Mouse (Mus musculus): ENCODE results near the gene Phf21a. TPM values are rescaled to one million over a fixed set of nuclear protein-coding genes. Genes with fewer than 3 reads are reported as not detected.

Phf21a gene
- total and polyA plus RNA-seq, 3 experiments, result 26.4 to 30.2 (median 27.6) TPM

GRCm38 (mm10) chr2:92299896-92300295 lies 207.0 kb downstream of the Phf21a start:
- WGBS, result 48% methylated on average over 10 of the region's 10 CpGs
- Histone ChIP-seq H3K4me1 (ENCODE audit: control insufficient read depth, insufficient read depth, low read length) (no peaks in the 10 kb centered on the region; the same call in 1 of the 2 replicates), H3K27ac (no peak overlapping the region), H3K36me3 (ENCODE audit: control insufficient read depth, insufficient read depth, low read length) (no peaks in the 10 kb centered on the region), H3K79me2 (replicated peaks; ENCODE audit: control insufficient read depth, insufficient read depth, low read length) (no peaks in the 10 kb centered on the region), H3K9ac (ENCODE audit: low read depth, low read length) (no peak overlapping the region), H3K27me3 (ENCODE audit: control insufficient read depth, insufficient read depth, low read length) (no peaks in the 10 kb centered on the region), H3K4me3 (no peak overlapping the region)
- TF ChIP-seq CTCF (IDR thresholded peaks at IDR 0.05) (no peak), EP300 (IDR thresholded peaks at IDR 0.05; ENCODE audit: insufficient read depth, low read depth, low read length) (no peak), POLR2A (IDR thresholded peaks at IDR 0.05; ENCODE audit: insufficient read depth, low read depth, low read length) (no peak)
- DNase-seq, result no peak
- intact Hi-C loops (cut with DNase I), result no loop called here

DNA sequence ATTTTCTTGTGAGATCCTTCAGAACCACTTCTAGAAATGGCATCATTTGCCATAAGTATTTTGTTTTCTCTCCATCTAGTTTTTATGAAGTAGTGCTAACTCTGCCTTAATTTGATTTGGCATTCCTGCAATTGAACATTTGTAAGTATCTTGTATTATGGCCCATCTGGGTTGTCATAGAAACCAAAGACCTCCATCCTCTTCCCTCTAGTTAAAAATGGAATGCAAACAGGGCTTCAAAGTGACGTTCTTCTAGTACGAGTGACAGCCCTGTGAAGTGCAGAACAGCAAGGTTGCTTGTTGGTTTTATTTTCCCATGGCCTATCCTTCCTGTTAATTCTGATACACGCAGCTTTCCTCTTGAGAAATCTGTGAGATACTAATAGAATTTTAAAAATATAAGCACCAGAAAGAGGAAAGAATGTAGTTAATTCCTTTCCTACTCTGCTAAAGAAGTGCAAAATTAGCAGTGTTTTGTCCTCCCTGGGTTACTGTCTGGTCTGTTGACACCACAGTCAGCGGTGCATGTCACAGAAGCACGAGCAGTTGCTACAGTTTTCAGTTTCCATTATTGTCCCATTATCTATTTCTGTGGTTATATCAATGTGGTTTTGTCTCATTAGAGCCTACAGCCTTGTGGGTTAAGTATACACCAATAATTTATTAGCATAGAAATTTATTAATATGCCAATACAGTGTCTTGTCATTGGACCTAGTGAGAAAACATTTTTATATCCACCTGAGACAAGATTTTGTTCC lies 209.1 kb downstream of the Phf21a start:
- TF ChIP-seq EP300 (IDR thresholded peaks at IDR 0.05; ENCODE audit: insufficient read depth, low read depth, low read length), result no peak
- no peak for TF ChIP-seq POLR2A (IDR thresholded peaks at IDR 0.05; ENCODE audit: insufficient read depth, low read depth, low read length)
- no peak for TF ChIP-seq CTCF (IDR thresholded peaks at IDR 0.05)
- no peak overlapping the region for H3K9ac ChIP-seq (ENCODE audit: low read depth, low read length)
- no peak overlapping the region for H3K27ac ChIP-seq
- H3K79me2 ChIP-seq (replicated peaks; ENCODE audit: control insufficient read depth, insufficient read depth, low read length), result 0 out of 2 replicates have a peak, but pooled peaks cover 1% of the 10 kb centered on the region
- H3K4me1 ChIP-seq (ENCODE audit: control insufficient read depth, insufficient read depth, low read length), result no peaks in the 10 kb centered on the region
- no peaks in the 10 kb centered on the region for H3K36me3 ChIP-seq (ENCODE audit: control insufficient read depth, insufficient read depth, low read length)
- no peaks in the 10 kb centered on the region for H3K27me3 ChIP-seq (ENCODE audit: control insufficient read depth, insufficient read depth, low read length)
- no peak for DNase-seq
- H3K4me3 ChIP-seq, result no peak overlapping the region
- WGBS, result 70% methylated on average over 5 of the region's 5 CpGs
- intact Hi-C loops (cut with DNase I), result no loop called here

GRCm38 (mm10) chr2:92312542-92312941 lies 219.6 kb downstream of the Phf21a start:
- 80% methylated on average over 4 of the region's 4 CpGs for WGBS
- Histone ChIP-seq H3K27me3 (ENCODE audit: control insufficient read depth, insufficient read depth, low read length) (no peaks in the 10 kb centered on the region), H3K4me1 (ENCODE audit: control insufficient read depth, insufficient read depth, low read length) (no peaks in the 10 kb centered on the region), H3K4me3 (no peak overlapping the region), H3K9ac (ENCODE audit: low read depth, low read length) (no peak overlapping the region), H3K36me3 (ENCODE audit: control insufficient read depth, insufficient read depth, low read length) (no peaks in the 10 kb centered on the region; the same call in 1 of the 2 replicates), H3K27ac (peak overlapping the region; percentile 11; the same call in 1 of the 2 replicates), H3K79me2 (replicated peaks; ENCODE audit: control insufficient read depth, insufficient read depth, low read length) (no peaks in the 10 kb centered on the region; the same call in 1 of the 2 replicates)
- no peak for DNase-seq
- TF ChIP-seq POLR2A (IDR thresholded peaks at IDR 0.05; ENCODE audit: insufficient read depth, low read depth, low read length), result no peak
- TF ChIP-seq CTCF (IDR thresholded peaks at IDR 0.05), result no peak
- TF ChIP-seq EP300 (IDR thresholded peaks at IDR 0.05; ENCODE audit: insufficient read depth, low read depth, low read length), result no peak
- intact Hi-C loops (cut with DNase I), result no loop called here

DNA sequence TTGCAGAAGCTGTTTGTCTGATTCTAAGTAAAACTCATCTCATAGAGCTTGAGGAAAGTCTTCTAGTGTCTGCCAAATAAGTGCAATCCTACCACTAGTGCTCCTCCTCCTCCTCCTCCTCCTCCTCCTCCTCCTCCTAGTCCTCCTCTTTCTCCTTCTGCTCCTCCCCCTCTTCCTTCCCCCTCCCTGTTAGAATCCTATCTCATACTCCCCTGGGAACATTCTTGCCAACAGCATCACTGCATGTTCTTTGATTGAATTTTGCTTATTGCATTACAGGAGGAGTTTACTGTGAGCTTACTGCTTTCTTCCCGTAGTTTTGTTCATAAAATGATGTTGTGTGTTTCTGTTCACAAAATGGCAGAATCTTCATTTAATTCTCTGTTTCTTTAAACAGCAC lies 221.1 kb downstream of the Phf21a start:
- intact Hi-C loops (cut with DNase I), result no loop called here
- WGBS, result 88% methylated on average over 1 of the region's 1 CpGs

DNA sequence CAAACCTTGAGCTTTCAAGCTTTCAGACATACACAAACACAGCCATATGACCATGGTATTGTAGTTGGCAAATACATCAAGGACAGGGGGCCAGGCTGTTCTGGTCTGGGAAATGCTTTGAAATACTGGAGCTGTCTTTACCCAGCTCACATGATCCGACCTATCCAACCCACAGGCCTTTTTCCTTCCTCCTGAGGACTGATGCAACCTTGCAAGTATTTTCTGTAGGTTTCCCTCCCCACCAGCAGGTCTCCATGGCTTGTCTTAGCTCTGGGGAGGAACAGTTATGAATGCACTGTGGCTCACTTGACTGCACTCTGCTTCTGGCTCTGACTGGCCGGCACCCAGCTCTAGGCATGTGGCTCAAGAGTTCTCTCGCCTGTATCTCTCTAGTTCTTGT lies 223.7 kb downstream of the Phf21a start:
- Histone ChIP-seq H3K27ac (no peak overlapping the region), H3K79me2 (replicated peaks; ENCODE audit: control insufficient read depth, insufficient read depth, low read length) (peaks cover 2% of the 10 kb centered on the region; the same call in 1 of the 2 replicates), H3K27me3 (ENCODE audit: control insufficient read depth, insufficient read depth, low read length) (no peaks in the 10 kb centered on the region; the same call in 1 of the 2 replicates), H3K4me1 (ENCODE audit: control insufficient read depth, insufficient read depth, low read length) (no peaks in the 10 kb centered on the region), H3K9ac (ENCODE audit: low read depth, low read length) (no peak overlapping the region), H3K4me3 (no peak overlapping the region), H3K36me3 (ENCODE audit: control insufficient read depth, insufficient read depth, low read length) (no peaks in the 10 kb centered on the region; the same call in 1 of the 2 replicates)
- intact Hi-C loops (cut with DNase I), result no loop called here
- TF ChIP-seq CTCF (IDR thresholded peaks at IDR 0.05), result no peak
- TF ChIP-seq EP300 (IDR thresholded peaks at IDR 0.05; ENCODE audit: insufficient read depth, low read depth, low read length), result no peak
- no peak for TF ChIP-seq POLR2A (IDR thresholded peaks at IDR 0.05; ENCODE audit: insufficient read depth, low read depth, low read length)
- no peak for DNase-seq
- 45% methylated on average over 3 of the region's 3 CpGs for WGBS

More for the DNA sequence above, 221.1 kb downstream of the Phf21a start:
- DNase-seq, result no peak
- Histone ChIP-seq H3K27me3 (ENCODE audit: control insufficient read depth, insufficient read depth, low read length) (no peaks in the 10 kb centered on the region), H3K4me3 (no peak overlapping the region), H3K4me1 (ENCODE audit: control insufficient read depth, insufficient read depth, low read length) (no peaks in the 10 kb centered on the region), H3K27ac (no peak overlapping the region), H3K79me2 (replicated peaks; ENCODE audit: control insufficient read depth, insufficient read depth, low read length) (no peaks in the 10 kb centered on the region; the same call in 1 of the 2 replicates), H3K9ac (ENCODE audit: low read depth, low read length) (no peak overlapping the region), H3K36me3 (ENCODE audit: control insufficient read depth, insufficient read depth, low read length) (no peaks in the 10 kb centered on the region; the same call in 1 of the 2 replicates)
- no peak for TF ChIP-seq POLR2A (IDR thresholded peaks at IDR 0.05; ENCODE audit: insufficient read depth, low read depth, low read length)
- TF ChIP-seq CTCF (IDR thresholded peaks at IDR 0.05), result no peak
- TF ChIP-seq EP300 (IDR thresholded peaks at IDR 0.05; ENCODE audit: insufficient read depth, low read depth, low read length), result no peak

- intact Hi-C loops (cut with DNase I), result no loop called here
- no peaks in the 10 kb centered on the region for H3K4me1 ChIP-seq (ENCODE audit: control insufficient read depth, insufficient read depth, low read length)
- no peaks in the 10 kb centered on the region; the same call in 1 of the 2 replicates for H3K27me3 ChIP-seq (ENCODE audit: control insufficient read depth, insufficient read depth, low read length)
- no peaks in the 10 kb centered on the region; the same call in 1 of the 2 replicates for H3K36me3 ChIP-seq (ENCODE audit: control insufficient read depth, insufficient read depth, low read length)
- H3K4me3 ChIP-seq, result no peak overlapping the region
- no peak for DNase-seq
- no peak for TF ChIP-seq POLR2A (IDR thresholded peaks at IDR 0.05; ENCODE audit: insufficient read depth, low read depth, low read length)
- WGBS, result 78% methylated on average over 5 of the region's 5 CpGs
- H3K27ac ChIP-seq, result no peak overlapping the region
- peaks cover 2% of the 10 kb centered on the region; the same call in 1 of the 2 replicates for H3K79me2 ChIP-seq (replicated peaks; ENCODE audit: control insufficient read depth, insufficient read depth, low read length)
- H3K9ac ChIP-seq (ENCODE audit: low read depth, low read length), result no peak overlapping the region
Measured at GRCm38 (mm10) chr2:92317228-92317627, 224.3 kb downstream of the Phf21a start.
